Mouse (Mus musculus) lung, embryonic 16.5 days (tissue): ENCODE results near the gene Ell. TPM values are rescaled to one million over a fixed set of nuclear protein-coding genes. Genes with fewer than 3 reads are reported as not detected.
"Not testable (repeated sequence)": the region's sequence is repeated elsewhere in the genome, so short reads cannot be mapped to it uniquely, and the experiment has no call there.

Experiments used
- ATAC-seq: fragments of 200-750 bp; cut with Nextera tagmentation; 2 replicates; pipeline ENCODE4 v1.8.0; 2017; ENCODE audit warnings: low read depth, mild to moderate bottlenecking, moderate library complexity
- H3K27ac ChIP-seq: fragments of 300-500 bp; sonication (generic); 2 replicates; pipeline ENCODE4 v1.5.1; 2014; ENCODE audit warnings: mild to moderate bottlenecking, control low read depth, low read length
- H3K27me3 ChIP-seq: fragments of 300-500 bp; sonication (generic); 2 replicates; pipeline ENCODE4 v1.6.1; 2014; ENCODE audit warnings: low read depth, low read length, mixed read lengths; ENCODE audit not compliant: control insufficient read depth, insufficient read depth
- H3K36me3 ChIP-seq: fragments of 300-500 bp; sonication (generic); 2 replicates; pipeline ENCODE4 v1.6.1; 2014; ENCODE audit warnings: low read length; ENCODE audit not compliant: control insufficient read depth, insufficient read depth
- H3K4me1 ChIP-seq: fragments of 300-500 bp; sonication (generic); replicated peaks from 2 replicates; pipeline ENCODE4 v1.6.1; 2014; ENCODE audit warnings: low read length, mixed read lengths; ENCODE audit not compliant: control insufficient read depth, insufficient read depth
- H3K4me2 ChIP-seq: fragments of 300-500 bp; sonication (generic); 2 replicates; pipeline ENCODE4 v1.6.1; 2014; ENCODE audit warnings: low read depth, low read length, control low read depth
- H3K4me3 ChIP-seq: fragments of 300-500 bp; sonication (generic); 2 replicates; pipeline ENCODE4 v1.5.1; 2014; ENCODE audit warnings: mild to moderate bottlenecking, low read length, control low read depth
- H3K9ac ChIP-seq: fragments of 300-500 bp; sonication (generic); 2 replicates; pipeline ENCODE4 v1.6.1; 2014; ENCODE audit warnings: low read length, control low read depth
- H3K9me3 ChIP-seq: fragments of 300-500 bp; sonication (generic); 2 replicates; pipeline ENCODE4 v1.6.1; 2016; ENCODE audit warnings: low read length; ENCODE audit not compliant: control insufficient read depth
- WGBS: fragments of 180-500 bp; shearing (Covaris S2); extraction: QIAGEN DNeasy Blood & Tissue Kit; methylation state at CpG from one replicate; pipeline ENCODE4 v1.1.7; 2014; 5-methylcytosine and 5-hydroxymethylcytosine counted together
- polyA plus RNA-seq: library from polyadenylated mRNA; unstranded; fragments of >200 nt; fragmentation: Nextera tagmentation; extraction: Ambion mirVana; gene quantifications from 2 replicates; pipeline ENCODE4 v1.2.1, GENCODE M21; 2015

Ell gene
- polyA plus RNA-seq, 1 experiment from 2014 or later: 21.4 TPM

DNA sequence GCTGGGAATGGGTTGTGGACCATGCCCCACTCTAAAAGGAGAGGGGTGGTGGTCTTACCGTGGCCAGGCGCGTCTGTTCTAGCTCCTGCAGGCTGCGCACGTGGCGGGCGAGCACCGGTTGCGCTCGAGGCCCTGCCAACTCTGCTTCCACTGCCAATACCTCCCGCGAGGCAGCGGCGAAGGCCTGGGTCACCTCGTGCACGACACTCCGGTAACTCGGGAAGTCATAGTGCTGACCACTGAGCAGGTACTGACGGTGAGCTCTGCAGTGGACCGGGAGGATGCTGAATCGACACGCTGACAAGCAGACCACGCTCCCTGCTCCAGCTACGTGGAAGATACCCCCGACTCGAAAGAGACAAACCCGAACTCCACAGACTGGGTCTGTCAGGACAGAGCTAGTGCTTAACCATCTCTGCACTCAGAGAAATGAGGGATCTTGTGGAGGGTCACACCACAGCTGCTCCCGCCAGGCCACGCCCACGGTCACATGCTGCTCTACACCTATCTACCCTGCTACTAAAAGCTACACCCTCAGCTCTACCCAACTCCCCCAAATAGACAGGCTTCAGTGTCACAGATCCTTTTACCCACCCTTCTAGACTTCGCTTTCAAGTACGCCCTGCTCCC is 33.4 kb upstream of the Ell start:
- H3K27me3 ChIP-seq: peaks cover 17% of the 10 kb centered on the region
- peak overlapping the region; percentile 78 for H3K4me3 ChIP-seq
- peaks cover 46% of the 10 kb centered on the region for H3K4me1 ChIP-seq
- peak overlapping the region; percentile 88 for H3K4me2 ChIP-seq
- H3K9me3 ChIP-seq: no peaks in the 10 kb centered on the region
- H3K27ac ChIP-seq: 0 out of 2 replicates have a peak overlapping the region, but pooled peaks have one; percentile 41
- ATAC-seq: no peak
- H3K36me3 ChIP-seq: peaks cover 18% of the 10 kb centered on the region
- 29% methylated on average over 32 of the region's 32 CpGs for WGBS
- peak overlapping the region; percentile 96 for H3K9ac ChIP-seq

DNA sequence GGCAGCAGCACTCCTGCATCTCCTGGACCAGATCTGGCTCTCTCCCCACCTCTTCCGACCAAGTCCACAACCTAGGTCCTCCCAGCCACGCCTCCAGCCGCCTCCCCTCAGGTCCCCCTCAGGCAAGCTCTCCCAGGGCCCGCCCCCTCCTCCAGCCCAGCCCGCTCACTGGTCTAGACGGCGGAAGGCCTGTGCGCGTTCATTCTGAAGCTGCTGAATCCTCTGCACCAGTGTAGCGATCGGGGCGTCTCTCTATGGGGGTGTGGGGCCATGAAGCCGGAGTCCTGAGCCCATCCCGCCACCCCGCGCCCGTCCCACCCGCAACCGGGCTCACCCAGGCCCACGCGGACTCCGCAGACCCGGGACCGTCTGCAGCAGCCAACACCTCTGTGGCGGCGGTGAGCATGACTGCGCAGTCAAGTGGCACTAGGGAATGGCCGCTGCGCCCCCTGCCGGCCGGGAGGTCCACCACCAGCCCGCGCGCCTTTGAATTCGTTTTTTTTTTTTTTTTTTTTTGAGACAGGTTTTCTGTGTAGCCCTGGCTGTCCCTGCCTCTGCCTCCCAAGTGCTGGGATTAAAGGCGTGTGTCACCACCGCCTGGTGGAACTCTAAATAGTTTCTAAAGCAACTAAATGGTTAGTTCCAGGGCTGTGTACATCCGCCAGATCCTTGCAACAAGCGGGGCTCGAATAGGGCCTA is 32.8 kb upstream of the Ell start, which contains the start of gene Rex1bd:
Gene Rex1bd (minus strand): TSS at position 425 of the 699 bp plus-strand sequence.
- Histone ChIP-seq H3K27ac (peak within 1 kb of the TSS; percentile 88), H3K9ac (peak within 1 kb of the TSS; percentile 96), H3K4me3 (peak within 1 kb of the TSS; percentile 78), H3K4me1 (peaks cover 45% of the 10 kb centered on the region), H3K4me2 (peak within 1 kb of the TSS; percentile 88), H3K9me3 (no peaks in the 10 kb centered on the region), H3K27me3 (peaks cover 11% of the 10 kb centered on the region; the same call in 1 of the 2 replicates), H3K36me3 (peaks cover 18% of the 10 kb centered on the region)
- ATAC-seq: peak; percentile 88
- 2% methylated on average over 35 of the region's 40 CpGs for WGBS

DNA sequence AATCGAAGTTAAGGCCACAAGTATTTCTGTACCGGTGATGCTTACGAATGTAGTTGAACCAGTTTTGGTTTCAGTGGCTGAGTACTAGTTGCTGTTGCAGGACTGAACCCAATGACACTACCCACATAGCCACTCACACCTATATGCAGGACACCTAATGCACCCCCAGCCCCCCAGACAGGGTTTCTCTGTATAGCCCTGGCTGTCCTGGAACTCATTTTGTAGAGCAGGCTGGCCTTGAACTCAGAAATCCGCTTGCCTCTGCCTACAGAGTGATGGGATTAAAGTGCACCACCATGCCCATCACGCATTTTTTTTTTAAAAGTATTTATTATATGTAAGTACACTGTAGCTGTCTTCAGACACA is 32.2 kb upstream of the Ell start:
- no peak for ATAC-seq
- Histone ChIP-seq H3K36me3 (peaks cover 18% of the 10 kb centered on the region), H3K27me3 (peaks cover 6% of the 10 kb centered on the region; the same call in 1 of the 2 replicates), H3K27ac (no peak overlapping the region), H3K4me3 (peak overlapping the region; percentile 78), H3K9me3 (no peaks in the 10 kb centered on the region), H3K4me1 (peaks cover 47% of the 10 kb centered on the region), H3K9ac (no peak overlapping the region), H3K4me2 (peak overlapping the region; percentile 88)
- WGBS: 52% methylated on average over 5 of the region's 5 CpGs

DNA sequence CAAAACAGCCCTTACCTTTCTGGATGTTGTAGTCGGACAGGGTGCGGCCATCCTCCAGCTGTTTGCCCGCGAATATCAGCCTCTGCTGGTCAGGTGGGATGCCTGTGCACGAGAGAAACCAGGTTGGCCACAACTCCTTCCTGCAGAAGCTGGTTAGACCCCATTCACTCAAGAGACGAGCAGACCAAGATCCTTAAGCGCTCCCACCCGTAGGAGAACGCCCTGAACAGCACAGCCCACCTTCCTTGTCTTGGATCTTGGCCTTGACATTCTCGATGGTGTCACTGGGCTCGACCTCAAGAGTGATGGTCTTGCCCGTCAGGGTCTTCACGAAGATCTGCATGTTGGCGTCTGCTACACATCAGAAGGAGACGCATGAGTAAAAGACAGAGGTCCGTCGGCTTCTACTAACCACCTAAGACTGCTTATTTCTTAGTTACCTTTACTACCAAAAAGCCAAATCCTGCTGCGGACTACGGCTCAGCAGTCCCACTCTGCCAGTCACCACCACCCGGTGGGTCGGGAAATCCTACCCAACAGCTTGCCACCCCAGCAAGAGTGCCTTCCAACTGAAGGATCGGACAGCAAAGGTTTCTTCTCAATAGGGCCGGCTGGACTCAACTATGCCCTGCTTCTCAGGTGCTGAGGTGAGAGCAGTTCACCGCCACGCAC is 29.8 kb upstream of the Ell start:
- WGBS: 5% methylated on average over 25 of the region's 25 CpGs
- no peak for ATAC-seq

DNA sequence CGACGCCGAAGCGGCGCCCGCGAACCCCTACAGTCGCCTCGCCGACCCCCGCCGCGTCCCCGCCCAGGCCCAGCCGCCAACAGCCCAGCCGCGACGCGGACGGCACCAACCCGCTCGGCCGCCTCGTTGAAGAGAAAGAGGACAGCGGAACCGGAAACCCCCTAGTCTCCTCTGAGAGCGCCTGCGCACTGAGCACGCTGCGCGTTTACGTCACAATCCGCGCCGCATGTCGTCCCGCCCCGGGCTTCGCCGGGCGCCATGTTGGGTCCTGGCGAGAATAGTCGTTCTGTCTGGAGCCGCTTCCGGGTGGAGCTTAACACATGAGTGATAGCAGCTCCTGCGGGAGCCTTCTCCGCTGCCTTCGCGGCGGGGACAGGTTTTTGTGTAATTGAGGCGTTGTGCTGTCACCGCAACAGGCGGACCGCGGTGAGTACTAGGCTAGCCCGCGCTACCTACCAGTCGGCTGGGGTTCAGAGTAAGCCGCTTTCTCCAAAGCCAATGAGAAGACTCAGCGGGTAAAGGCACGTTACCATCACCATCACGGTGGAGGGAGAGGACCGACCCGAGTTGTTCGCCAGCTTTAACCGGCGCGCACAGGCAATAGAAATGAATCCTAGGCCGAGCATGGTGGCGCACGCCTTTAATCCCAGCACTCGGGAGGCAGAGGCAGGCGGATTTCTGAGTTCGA is 28.9 kb upstream of the Ell start, which contains the start of gene Uba52:
Gene Uba52 (minus strand): TSS at position 574 of the 688 bp plus-strand sequence.
- Histone ChIP-seq H3K9ac (peak within 1 kb of the TSS; percentile 97), H3K27ac (peak within 1 kb of the TSS; percentile 94), H3K27me3 (no peaks in the 10 kb centered on the region), H3K4me3 (peak within 1 kb of the TSS; percentile 96), H3K4me2 (peak within 1 kb of the TSS; percentile 97), H3K4me1 (peaks cover 31% of the 10 kb centered on the region), H3K9me3 (no peaks in the 10 kb centered on the region), H3K36me3 (peaks cover 15% of the 10 kb centered on the region)
- ATAC-seq: peak; percentile 86
- 1% methylated on average over 72 of the region's 74 CpGs for WGBS

More for the DNA sequence above, 29.8 kb upstream of the Ell start:
- H3K36me3 ChIP-seq: peaks cover 19% of the 10 kb centered on the region
- H3K4me1 ChIP-seq: peaks cover 40% of the 10 kb centered on the region
- peak overlapping the region; percentile 94 for H3K27ac ChIP-seq
- H3K4me3 ChIP-seq: peak overlapping the region; percentile 96
- H3K27me3 ChIP-seq: no peaks in the 10 kb centered on the region
- H3K9me3 ChIP-seq: no peaks in the 10 kb centered on the region
- peak overlapping the region; percentile 97 for H3K9ac ChIP-seq
- H3K4me2 ChIP-seq: peak overlapping the region; percentile 97

DNA sequence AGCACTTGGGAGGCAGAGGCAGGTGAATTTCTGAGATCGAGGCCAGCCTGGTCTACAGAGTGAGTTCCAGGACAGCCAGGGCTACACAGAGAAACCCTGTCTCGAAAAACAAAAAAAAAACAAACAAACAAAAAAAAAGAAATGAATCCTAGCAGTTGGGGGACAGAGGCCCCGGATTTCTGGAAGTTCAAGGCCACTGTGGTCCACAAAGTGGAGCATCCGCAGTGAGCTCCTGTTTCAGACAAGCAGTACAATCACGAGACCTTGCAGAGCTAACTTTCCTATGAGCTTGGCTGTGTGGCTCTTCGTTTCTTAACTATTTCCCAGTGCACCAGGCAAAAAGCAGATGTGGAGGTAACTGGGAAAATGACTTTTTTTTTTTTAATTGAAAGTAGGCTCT is 28.1 kb upstream of the Ell start:
- not testable (repeated sequence) for ATAC-seq, H3K9me3 ChIP-seq, H3K27me3 ChIP-seq
- 73% methylated on average over 6 of the region's 6 CpGs for WGBS
- Histone ChIP-seq H3K4me2 (peak overlapping the region; percentile 97), H3K36me3 (peaks cover 15% of the 10 kb centered on the region), H3K4me3 (peak overlapping the region; percentile 96), H3K4me1 (peaks cover 24% of the 10 kb centered on the region), H3K27ac (peak overlapping the region; percentile 20; the same call in 1 of the 2 replicates), H3K9ac (peak overlapping the region; percentile 97)

DNA sequence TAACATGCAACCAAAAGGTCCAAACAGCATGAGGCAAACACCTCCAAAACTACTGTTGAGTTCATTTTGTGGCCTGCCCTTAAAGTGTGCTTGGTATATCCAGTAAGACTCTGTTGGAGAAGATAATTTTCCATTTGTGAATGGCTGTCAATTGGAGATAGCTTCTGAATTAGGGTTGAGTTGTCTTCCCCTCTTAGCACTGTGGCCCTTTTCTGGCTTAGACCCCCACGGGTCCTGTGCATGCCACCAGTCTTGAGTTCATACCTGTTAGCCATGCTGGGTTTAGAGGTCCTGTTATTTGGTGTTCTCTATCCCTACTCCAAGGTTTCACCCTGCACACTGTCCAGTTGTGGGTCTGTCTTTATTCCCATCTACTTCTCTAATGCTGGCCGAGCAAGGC is 27.5 kb upstream of the Ell start:
- Histone ChIP-seq H3K9ac (no peak overlapping the region), H3K36me3 (peaks cover 20% of the 10 kb centered on the region), H3K27me3 (no peaks in the 10 kb centered on the region), H3K9me3 (no peaks in the 10 kb centered on the region), H3K4me1 (peaks cover 24% of the 10 kb centered on the region), H3K4me3 (no peak overlapping the region), H3K4me2 (no peak overlapping the region), H3K27ac (no peak overlapping the region)
- no peak for ATAC-seq
- 91% methylated on average over 2 of the region's 2 CpGs for WGBS

DNA sequence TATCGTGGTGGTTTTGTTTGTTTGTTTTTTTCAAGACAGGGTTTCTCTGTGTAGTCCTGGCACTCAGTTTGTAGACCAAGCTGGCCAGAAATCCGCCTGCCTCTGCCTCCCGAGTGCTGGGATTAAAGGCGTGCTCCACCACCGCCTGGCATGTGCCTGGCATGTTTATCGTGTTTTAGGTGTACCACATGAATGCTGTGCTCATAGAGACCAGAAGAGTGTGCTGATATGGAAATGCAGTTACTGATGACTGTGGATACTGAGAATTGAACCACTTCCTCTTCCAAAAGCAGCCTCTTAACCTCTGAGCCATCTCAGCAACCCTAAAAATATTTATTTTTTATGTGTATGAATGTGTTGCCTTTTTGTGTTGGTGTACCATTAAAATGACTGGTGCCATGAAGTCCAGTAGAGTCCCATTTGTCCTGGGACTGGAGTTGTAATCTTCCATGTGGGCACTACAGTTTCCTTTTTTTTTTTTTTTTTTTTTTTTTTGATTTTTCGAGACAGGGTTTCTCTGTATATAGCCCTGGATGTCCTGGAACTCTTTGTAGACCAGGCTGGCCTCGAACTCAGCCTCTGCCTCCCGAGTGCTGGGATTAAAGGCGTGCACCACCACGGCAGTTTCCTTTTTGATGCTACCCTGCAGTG is 26.9 kb upstream of the Ell start:
- Histone ChIP-seq H3K4me2 (no peak overlapping the region), H3K27ac (no peak overlapping the region), H3K9me3 (no peaks in the 10 kb centered on the region), H3K36me3 (peaks cover 20% of the 10 kb centered on the region), H3K4me3 (no peak overlapping the region), H3K9ac (no peak overlapping the region; the same call in 1 of the 2 replicates), H3K27me3 (no peaks in the 10 kb centered on the region), H3K4me1 (peaks cover 24% of the 10 kb centered on the region)
- 88% methylated on average over 11 of the region's 11 CpGs for WGBS
- no peak for ATAC-seq
